Mouse (Mus musculus) frontal cortex, postnatal 25 days (tissue): ENCODE measurements around the gene Ash1l.

ENCODE experiments used
- DNase-seq, 2 experiments: peaks; one replicate each; pipeline ENCODE4 v3.0.0; 2022; ENCODE audit warnings: low spot score in 2 of 2

Gene Ash1l

GRCm38 (mm10) chr3:88950576-88951326 lies at the start of gene Ash1l, which contains the start of gene Dap3:
Ash1l (plus strand) TSS chr3:88950622.
Dap3 (minus strand) TSS chr3:88951181.
- DNase-seq = peak; percentile 57 to 62

- no peak for DNase-seq
Measured at GRCm38 (mm10) chr3:88904803-88905202, 45.6 kb upstream of the Ash1l start.

- DNase-seq = no peak
Measured at GRCm38 (mm10) chr3:88905209-88905608, 45.2 kb upstream of the Ash1l start.

GRCm38 (mm10) chr3:88905741-88906140 lies 44.7 kb upstream of the Ash1l start:
- DNase-seq = no peak

- DNase-seq = no peak
Measured at GRCm38 (mm10) chr3:88906393-88907159, 43.8 kb upstream of the Ash1l start.

GRCm38 (mm10) chr3:88912585-88912984 lies 37.8 kb upstream of the Ash1l start:
- no peak for DNase-seq

- DNase-seq = peak; percentile 81 to 85
Measured at GRCm38 (mm10) chr3:88913511-88914383, 36.7 kb upstream of the Ash1l start, which contains the start of gene Msto1. Msto1 (minus strand) TSS chr3:88913999.

- no peak for DNase-seq
Measured at GRCm38 (mm10) chr3:88914384-88914810, 36.0 kb upstream of the Ash1l start.

- DNase-seq = no peak
Measured at GRCm38 (mm10) chr3:88918981-88919380, 31.4 kb upstream of the Ash1l start.

- no peak for DNase-seq
Measured at GRCm38 (mm10) chr3:88921411-88921810, 29.0 kb upstream of the Ash1l start.

- DNase-seq = no peak
Measured at GRCm38 (mm10) chr3:88923989-88924591, 26.3 kb upstream of the Ash1l start.

- no peak for DNase-seq
Measured at GRCm38 (mm10) chr3:88925651-88926050, 24.8 kb upstream of the Ash1l start.

GRCm38 (mm10) chr3:88929501-88929900 lies 20.9 kb upstream of the Ash1l start:
- DNase-seq = no peak

- DNase-seq = no peak
Measured at GRCm38 (mm10) chr3:88939071-88939470, 11.4 kb upstream of the Ash1l start.

GRCm38 (mm10) chr3:88939749-88940148 lies 10.7 kb upstream of the Ash1l start:
- DNase-seq = no peak

- no peak for DNase-seq
Measured at GRCm38 (mm10) chr3:88942316-88942880, 8.0 kb upstream of the Ash1l start.

- no peak for DNase-seq
Measured at GRCm38 (mm10) chr3:88944109-88944508, 6.3 kb upstream of the Ash1l start.

- peak; percentile 59 to 63 for DNase-seq
Measured at GRCm38 (mm10) chr3:88949786-88950575, 441 bp upstream of the Ash1l start.

GRCm38 (mm10) chr3:88951327-88951800 lies 942 bp downstream of the Ash1l start:
- no peak for DNase-seq

GRCm38 (mm10) chr3:88953246-88953645 lies 2.8 kb downstream of the Ash1l start:
- no peak for DNase-seq
